Mouse (Mus musculus): Measurements from ENCODE around the gene Dgkd. TPM values are rescaled to one million over a fixed set of nuclear protein-coding genes. Genes with fewer than 3 reads are reported as not detected.
"Not testable (repeated sequence)": the region's sequence is repeated elsewhere in the genome, so short reads cannot be mapped to it uniquely, and the experiment has no call there.

Gene Dgkd
- polyA plus RNA-seq, 1 experiment = 109 TPM

DNA sequence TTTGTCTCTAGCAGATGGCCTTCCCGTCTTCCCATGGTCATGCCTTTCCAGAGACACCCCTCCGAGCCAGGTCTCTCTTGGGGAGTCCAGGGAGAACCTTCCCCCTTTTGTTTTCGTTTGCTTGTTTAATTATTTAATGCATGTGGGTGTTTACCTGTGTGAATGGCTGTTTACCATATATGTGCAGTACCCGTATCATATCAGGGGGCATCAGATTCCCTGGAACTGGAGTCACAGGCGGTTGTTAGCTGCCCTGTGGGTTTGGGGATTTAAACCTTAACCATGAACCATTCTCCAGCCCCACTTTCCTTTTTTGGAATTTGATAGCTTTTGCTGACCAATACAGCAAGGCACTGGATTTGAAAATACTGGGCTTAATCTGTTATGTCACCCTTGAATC is 27.8 kb upstream of the Dgkd start:
- Histone ChIP-seq H3K4me1 (ENCODE audit: control insufficient read depth, insufficient read depth, low read length) (no peaks in the 10 kb centered on the region), H3K27ac (ENCODE audit: insufficient read depth, low read length) (no peak overlapping the region), H3K4me3 (replicated peaks; ENCODE audit: insufficient read depth, low read depth, low read length) (no peak overlapping the region), H3K27me3 (ENCODE audit: control insufficient read depth, insufficient read depth, low read length) (no peaks in the 10 kb centered on the region)
- DNase-seq = no peak
- 82% methylated on average over 5 of the region's 5 CpGs for WGBS
- TF ChIP-seq POLR2A (IDR thresholded peaks at IDR 0.05; ENCODE audit: borderline replicate concordance, insufficient read depth, low read length) (no peak), CTCF (IDR thresholded peaks at IDR 0.05; ENCODE audit: borderline replicate concordance, insufficient read depth, low read depth, low read length) (no peak)

DNA sequence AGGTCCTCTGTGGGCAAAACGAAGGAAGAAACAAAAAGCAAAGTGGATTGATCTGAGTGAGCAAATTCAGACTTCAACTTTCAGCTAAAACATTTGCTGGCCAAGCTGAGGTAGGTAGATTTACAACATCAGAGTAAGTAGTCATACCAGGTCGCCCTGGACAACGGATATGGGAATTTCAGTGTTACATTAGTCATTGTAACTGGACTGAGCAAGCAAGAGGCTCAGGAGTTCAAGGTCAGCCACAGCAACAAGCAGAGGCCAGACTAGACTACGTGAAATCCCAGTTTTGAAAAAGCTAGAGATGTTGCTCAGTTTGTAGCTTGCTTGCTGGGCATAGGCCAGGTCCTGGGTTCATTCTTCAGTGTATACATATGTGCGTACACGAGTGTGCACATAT is 27.1 kb upstream of the Dgkd start:
- Histone ChIP-seq H3K4me1 (ENCODE audit: control insufficient read depth, insufficient read depth, low read length) (no peaks in the 10 kb centered on the region), H3K27ac (ENCODE audit: insufficient read depth, low read length) (no peak overlapping the region), H3K4me3 (replicated peaks; ENCODE audit: insufficient read depth, low read depth, low read length) (no peak overlapping the region), H3K27me3 (ENCODE audit: control insufficient read depth, insufficient read depth, low read length) (no peaks in the 10 kb centered on the region)
- no peak for DNase-seq
- no peak for TF ChIP-seq CTCF (IDR thresholded peaks at IDR 0.05; ENCODE audit: borderline replicate concordance, insufficient read depth, low read depth, low read length)
- no peak for TF ChIP-seq POLR2A (IDR thresholded peaks at IDR 0.05; ENCODE audit: borderline replicate concordance, insufficient read depth, low read length)
- WGBS = 85% methylated on average over 6 of the region's 6 CpGs

DNA sequence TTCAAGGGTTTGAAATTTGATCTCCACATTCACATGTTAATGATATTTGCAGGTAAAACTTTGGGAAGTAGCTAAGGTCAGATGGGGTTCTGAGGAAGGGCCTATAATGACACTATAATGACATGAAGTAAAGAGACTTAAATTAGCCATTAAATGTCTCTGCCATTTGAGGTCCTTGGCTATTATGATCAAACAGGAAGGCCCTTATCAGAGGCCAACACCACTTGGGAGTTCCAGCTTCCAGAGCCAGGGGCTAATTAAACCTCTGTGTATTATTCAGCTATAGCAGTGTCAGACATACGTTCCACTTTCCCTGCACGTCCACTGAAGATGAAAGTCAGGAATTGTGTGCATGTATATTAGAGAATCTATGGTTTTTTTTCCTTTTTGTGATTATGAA is 26.6 kb upstream of the Dgkd start:
- H3K27me3 ChIP-seq (ENCODE audit: control insufficient read depth, insufficient read depth, low read length) = no peaks in the 10 kb centered on the region
- H3K4me1 ChIP-seq (ENCODE audit: control insufficient read depth, insufficient read depth, low read length) = no peaks in the 10 kb centered on the region
- no peak overlapping the region for H3K4me3 ChIP-seq (replicated peaks; ENCODE audit: insufficient read depth, low read depth, low read length)
- H3K27ac ChIP-seq (ENCODE audit: insufficient read depth, low read length) = no peak overlapping the region
- WGBS = 93% methylated on average over 2 of the region's 2 CpGs
- TF ChIP-seq POLR2A (IDR thresholded peaks at IDR 0.05; ENCODE audit: borderline replicate concordance, insufficient read depth, low read length) = no peak
- no peak for TF ChIP-seq CTCF (IDR thresholded peaks at IDR 0.05; ENCODE audit: borderline replicate concordance, insufficient read depth, low read depth, low read length)
- no peak for DNase-seq

DNA sequence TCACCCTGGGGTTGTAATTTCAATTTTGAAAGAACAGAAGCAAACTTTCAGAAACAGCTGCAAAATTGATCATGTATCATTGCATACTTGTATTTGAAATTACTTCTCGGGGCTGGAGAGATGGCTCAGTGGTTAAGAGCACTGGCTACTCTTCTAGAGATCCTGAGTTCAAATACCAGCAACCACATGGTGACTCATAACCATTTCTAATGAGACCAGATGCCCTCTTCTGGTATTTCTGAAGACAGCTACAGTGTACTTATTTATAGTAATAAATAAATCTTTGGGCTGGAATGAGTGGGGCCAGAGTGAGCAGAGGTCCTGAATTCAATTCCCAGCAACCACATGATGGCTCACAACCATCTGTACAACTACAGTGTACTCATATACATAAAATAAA is 25.6 kb upstream of the Dgkd start:
- not testable (repeated sequence) for H3K27me3 ChIP-seq (ENCODE audit: control insufficient read depth, insufficient read depth, low read length); H3K27ac ChIP-seq (ENCODE audit: insufficient read depth, low read length); DNase-seq; H3K4me3 ChIP-seq (replicated peaks; ENCODE audit: insufficient read depth, low read depth, low read length); H3K4me1 ChIP-seq (ENCODE audit: control insufficient read depth, insufficient read depth, low read length)
- WGBS = 90% methylated on average over 1 of the region's 1 CpGs

DNA sequence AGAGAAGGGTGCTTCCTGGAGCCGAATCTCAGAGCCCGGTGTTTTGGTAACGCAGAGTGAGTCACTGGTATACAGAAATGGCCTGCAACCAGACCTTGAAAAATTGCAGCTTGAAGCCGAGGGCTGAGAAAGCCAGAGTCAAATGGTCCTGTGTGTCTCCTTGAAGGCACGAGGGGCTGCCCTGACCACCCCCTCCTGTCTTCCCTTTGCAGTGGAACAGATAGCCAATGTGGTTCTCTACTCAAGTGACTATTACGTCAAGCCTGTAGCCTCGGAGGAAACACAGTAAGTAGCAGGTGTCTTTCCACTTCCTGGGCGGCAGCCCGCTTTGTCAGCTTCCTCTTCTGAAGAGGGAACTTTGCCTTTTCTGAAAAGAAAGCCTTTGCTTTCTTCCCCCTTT is 24.9 kb upstream of the Dgkd start:
- WGBS = 82% methylated on average over 9 of the region's 9 CpGs
- Histone ChIP-seq H3K27ac (ENCODE audit: insufficient read depth, low read length) (no peak overlapping the region), H3K4me3 (replicated peaks; ENCODE audit: insufficient read depth, low read depth, low read length) (no peak overlapping the region), H3K27me3 (ENCODE audit: control insufficient read depth, insufficient read depth, low read length) (no peaks in the 10 kb centered on the region), H3K4me1 (ENCODE audit: control insufficient read depth, insufficient read depth, low read length) (no peaks in the 10 kb centered on the region)
- no peak for TF ChIP-seq POLR2A (IDR thresholded peaks at IDR 0.05; ENCODE audit: borderline replicate concordance, insufficient read depth, low read length)
- no peak for TF ChIP-seq CTCF (IDR thresholded peaks at IDR 0.05; ENCODE audit: borderline replicate concordance, insufficient read depth, low read depth, low read length)
- no peak for DNase-seq

DNA sequence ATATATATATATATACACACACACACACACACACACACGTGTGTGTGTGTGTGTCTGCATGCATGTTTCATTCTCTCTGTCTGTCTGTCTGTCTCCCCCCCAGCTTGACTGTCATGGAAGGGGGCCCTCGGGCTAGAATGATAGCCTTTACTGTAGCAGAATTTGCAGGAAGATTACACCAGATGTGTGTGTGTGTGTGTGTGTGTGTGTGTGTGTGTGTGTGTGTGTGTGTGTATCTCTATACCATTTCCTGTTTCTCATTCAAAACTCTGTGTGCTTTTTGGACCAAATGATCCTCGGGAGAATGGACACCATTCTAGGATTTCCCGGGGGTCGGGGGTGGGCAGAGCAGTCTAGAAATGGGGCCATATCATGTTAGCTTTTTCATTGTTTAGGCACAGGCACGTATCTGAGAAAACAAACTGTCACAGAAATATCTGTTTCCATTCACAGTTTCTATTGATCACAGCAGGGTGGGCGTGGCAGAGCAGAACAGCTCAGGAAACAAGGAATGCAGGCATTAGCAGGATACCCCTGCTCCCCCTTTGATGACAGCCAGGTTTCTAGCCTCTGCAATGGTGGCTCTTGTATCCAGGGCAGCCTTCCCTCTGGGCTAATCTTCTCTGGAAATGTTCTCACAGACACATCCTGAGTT is 24.0 kb upstream of the Dgkd start:
- DNase-seq = no peak
- H3K4me3 ChIP-seq (replicated peaks; ENCODE audit: insufficient read depth, low read depth, low read length) = no peak overlapping the region
- WGBS = 51% methylated on average over 7 of the region's 7 CpGs
- H3K27ac ChIP-seq (ENCODE audit: insufficient read depth, low read length) = no peak overlapping the region
- no peaks in the 10 kb centered on the region for H3K27me3 ChIP-seq (ENCODE audit: control insufficient read depth, insufficient read depth, low read length)
- TF ChIP-seq POLR2A (IDR thresholded peaks at IDR 0.05; ENCODE audit: borderline replicate concordance, insufficient read depth, low read length) (no peak), CTCF (IDR thresholded peaks at IDR 0.05; ENCODE audit: borderline replicate concordance, insufficient read depth, low read depth, low read length) (no peak)
- no peaks in the 10 kb centered on the region for H3K4me1 ChIP-seq (ENCODE audit: control insufficient read depth, insufficient read depth, low read length)

DNA sequence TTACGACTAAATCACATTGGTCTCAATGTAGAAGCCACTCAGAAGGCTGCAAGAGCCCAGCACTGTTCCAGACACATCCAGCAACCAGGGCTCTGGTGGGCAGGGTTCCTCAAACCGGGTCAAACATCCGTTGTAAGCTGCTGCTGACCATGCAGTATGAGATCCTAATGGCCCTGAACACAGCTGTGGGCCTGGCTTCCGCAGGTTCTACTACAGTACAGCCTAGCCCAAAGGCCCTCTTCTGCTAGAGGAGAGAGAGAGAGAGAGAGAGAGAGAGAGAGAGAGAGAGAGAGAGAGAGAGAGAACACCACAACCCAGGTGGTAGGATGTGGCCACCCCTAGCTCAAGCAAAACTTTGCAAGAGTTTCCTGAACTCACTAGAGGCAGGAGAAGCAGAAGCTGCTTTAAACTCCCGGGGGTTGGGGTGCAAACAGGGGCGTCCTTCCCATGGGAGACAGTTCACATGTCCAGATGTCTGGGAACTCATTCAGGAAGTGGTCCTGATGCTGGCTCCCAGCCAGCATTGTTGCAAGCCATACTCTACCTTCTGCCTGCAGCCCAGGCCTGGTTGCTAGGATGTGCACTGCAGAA is 23.4 kb upstream of the Dgkd start:
- WGBS = 56% methylated on average over 6 of the region's 6 CpGs
- Histone ChIP-seq H3K4me3 (replicated peaks; ENCODE audit: insufficient read depth, low read depth, low read length) (no peak overlapping the region), H3K27me3 (ENCODE audit: control insufficient read depth, insufficient read depth, low read length) (no peaks in the 10 kb centered on the region), H3K27ac (ENCODE audit: insufficient read depth, low read length) (no peak overlapping the region), H3K4me1 (ENCODE audit: control insufficient read depth, insufficient read depth, low read length) (no peaks in the 10 kb centered on the region)
- no peak for DNase-seq
- TF ChIP-seq CTCF (IDR thresholded peaks at IDR 0.05; ENCODE audit: borderline replicate concordance, insufficient read depth, low read depth, low read length) (no peak), POLR2A (IDR thresholded peaks at IDR 0.05; ENCODE audit: borderline replicate concordance, insufficient read depth, low read length) (no peak)

DNA sequence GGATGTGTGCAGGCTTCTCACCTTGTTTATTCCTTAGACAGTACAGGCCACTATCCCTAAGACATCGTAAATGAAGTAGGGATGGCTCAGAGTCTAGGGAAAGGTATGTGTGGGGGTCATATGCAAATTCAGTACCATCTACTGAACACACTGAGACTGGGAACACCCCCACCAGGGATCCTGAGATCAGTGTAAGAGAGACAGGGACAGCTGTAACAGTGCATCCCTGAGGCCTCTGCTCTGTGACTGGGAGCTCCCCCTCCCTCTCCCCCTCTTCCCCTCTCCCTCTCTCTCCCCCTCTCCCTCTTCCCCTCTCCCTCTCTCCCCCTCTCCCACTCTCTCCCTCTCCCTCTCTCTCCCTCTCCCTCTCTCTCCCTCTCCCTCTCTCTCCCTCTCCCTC is 16.6 kb upstream of the Dgkd start:
- no peaks in the 10 kb centered on the region for H3K4me1 ChIP-seq (ENCODE audit: control insufficient read depth, insufficient read depth, low read length)
- 80% methylated on average over 1 of the region's 1 CpGs for WGBS
- DNase-seq = no peak

More for the DNA sequence above, 16.6 kb upstream of the Dgkd start:
- Histone ChIP-seq H3K27ac (ENCODE audit: insufficient read depth, low read length) (no peak overlapping the region), H3K27me3 (ENCODE audit: control insufficient read depth, insufficient read depth, low read length) (no peaks in the 10 kb centered on the region), H3K4me3 (replicated peaks; ENCODE audit: insufficient read depth, low read depth, low read length) (no peak overlapping the region)
- TF ChIP-seq POLR2A (IDR thresholded peaks at IDR 0.05; ENCODE audit: borderline replicate concordance, insufficient read depth, low read length) = no peak
- no peak for TF ChIP-seq CTCF (IDR thresholded peaks at IDR 0.05; ENCODE audit: borderline replicate concordance, insufficient read depth, low read depth, low read length)
